Mouse (Mus musculus) neural tube, embryonic 14.5 days (tissue): ENCODE data around the gene Rps19bp1. TPM values are rescaled to one million over a fixed set of nuclear protein-coding genes. Genes with fewer than 3 reads are reported as not detected.

ENCODE experiments used
- ATAC-seq: fragments of 200-750 bp; cut with Nextera tagmentation; 2 replicates; pipeline ENCODE4 v1.8.0; 2017; ENCODE audit warnings: low read depth, mild to moderate bottlenecking, moderate TSS enrichment, moderate library complexity
- H3K27ac ChIP-seq: fragments of 300-500 bp; sonication (generic); 2 replicates; pipeline ENCODE4 v1.5.1; 2014; ENCODE audit warnings: low read depth, mild to moderate bottlenecking, control low read depth, low read length, moderate library complexity, mixed read lengths
- H3K27me3 ChIP-seq: fragments of 300-500 bp; sonication (generic); 2 replicates; pipeline ENCODE4 v1.6.1; 2014; ENCODE audit warnings: low read length; ENCODE audit not compliant: control insufficient read depth, insufficient read depth
- H3K36me3 ChIP-seq: fragments of 300-500 bp; sonication (generic); 2 replicates; pipeline ENCODE4 v1.6.1; 2014; ENCODE audit warnings: low read length, mixed read lengths; ENCODE audit not compliant: control insufficient read depth, insufficient read depth
- H3K4me1 ChIP-seq: fragments of 300-500 bp; sonication (generic); 2 replicates; pipeline ENCODE4 v1.6.1; 2014; ENCODE audit warnings: low read length; ENCODE audit not compliant: control insufficient read depth, insufficient read depth
- H3K4me2 ChIP-seq: fragments of 300-500 bp; sonication (generic); 2 replicates; pipeline ENCODE4 v1.6.1; 2014; ENCODE audit warnings: mild to moderate bottlenecking, low read depth, low read length, control low read depth
- H3K4me3 ChIP-seq: fragments of 300-500 bp; sonication (generic); 2 replicates; pipeline ENCODE4 v1.5.1; 2014; ENCODE audit warnings: low read depth, low read length, control low read depth, mixed read lengths
- H3K9ac ChIP-seq: fragments of 300-500 bp; sonication (generic); replicated peaks from 2 replicates; pipeline ENCODE4 v1.6.1; 2014; ENCODE audit warnings: low read depth, mild to moderate bottlenecking, control low read depth, low read length, mixed read lengths
- H3K9me3 ChIP-seq: fragments of 300-500 bp; sonication (generic); 2 replicates; pipeline ENCODE4 v1.6.1; 2016; ENCODE audit warnings: low read length; ENCODE audit not compliant: control insufficient read depth
- WGBS: fragments of 180-500 bp; shearing (Covaris S2); extraction: QIAGEN DNeasy Blood & Tissue Kit; methylation state at CpG from one replicate; pipeline ENCODE4 v1.1.7; 2014; 5-methylcytosine and 5-hydroxymethylcytosine counted together
- polyA plus RNA-seq: library from polyadenylated mRNA; unstranded; fragments of >200 nt; fragmentation: Nextera tagmentation; extraction: Ambion mirVana; gene quantifications from 2 replicates; pipeline ENCODE4 v1.2.1, GENCODE M21; 2014

Gene Rps19bp1
- polyA plus RNA-seq, 1 experiment from 2014 or later, result 84.0 TPM

DNA sequence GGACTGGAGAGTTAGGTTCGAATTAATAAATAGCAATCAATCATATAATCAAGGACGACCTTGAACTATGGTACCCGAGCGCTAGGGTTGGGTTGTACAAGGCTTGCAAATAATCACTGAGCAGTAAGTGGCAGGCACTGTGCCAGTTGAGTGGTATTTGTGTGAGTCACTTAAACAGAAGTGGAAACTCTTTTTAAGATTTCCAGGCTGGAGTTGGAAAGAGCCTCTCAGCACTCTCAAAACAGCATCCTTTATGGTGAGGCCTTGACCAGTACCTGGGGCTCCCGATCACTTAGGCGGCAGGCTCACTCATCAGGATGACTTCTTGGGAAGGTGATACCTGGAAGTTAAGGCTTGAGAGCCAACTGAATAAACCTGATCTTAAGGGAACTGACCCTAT, 9.9 kb downstream of the Rps19bp1 start:
- peak overlapping the region; percentile 66 for H3K4me2 ChIP-seq
- ATAC-seq, result no peak

DNA sequence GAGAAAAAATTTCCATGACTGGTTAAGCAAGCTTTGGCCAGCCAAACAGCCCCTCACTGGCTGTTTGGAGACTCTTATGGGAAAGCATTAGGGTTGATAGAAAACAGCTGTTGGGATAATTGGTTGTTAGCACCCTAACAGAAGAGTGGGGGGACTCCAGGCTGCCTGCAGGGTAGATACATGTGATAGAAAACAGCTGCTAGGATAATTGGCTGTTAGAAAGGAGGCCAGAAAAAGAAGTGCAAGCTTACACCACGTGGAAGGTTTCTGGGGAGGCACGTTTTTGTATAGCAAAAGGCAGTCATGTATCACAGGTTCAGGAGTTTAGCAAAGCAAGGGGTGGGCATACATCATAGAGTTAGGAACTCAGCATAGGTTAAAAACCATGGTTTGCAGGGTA, 10.6 kb downstream of the Rps19bp1 start:
- no peaks in the 10 kb centered on the region for H3K9me3 ChIP-seq
- WGBS, result 38% methylated on average over 2 of the region's 2 CpGs
- H3K36me3 ChIP-seq, result peaks cover 40% of the 10 kb centered on the region
- H3K4me3 ChIP-seq, result no peak overlapping the region
- peaks cover 2% of the 10 kb centered on the region; the same call in 1 of the 2 replicates for H3K27me3 ChIP-seq
- H3K27ac ChIP-seq, result peak overlapping the region; percentile 99; the same call in 1 of the 2 replicates
- H3K4me2 ChIP-seq, result peak overlapping the region; percentile 9; the same call in 1 of the 2 replicates
- H3K4me1 ChIP-seq, result peaks cover 24% of the 10 kb centered on the region
- no peak overlapping the region for H3K9ac ChIP-seq
- no peak for ATAC-seq

More for the DNA sequence above, 9.9 kb downstream of the Rps19bp1 start:
- Histone ChIP-seq H3K4me1 (peaks cover 24% of the 10 kb centered on the region), H3K36me3 (peaks cover 43% of the 10 kb centered on the region), H3K9ac (peak overlapping the region; percentile 100), H3K4me3 (peak overlapping the region; percentile 99), H3K27ac (peak overlapping the region; percentile 99), H3K27me3 (peaks cover 2% of the 10 kb centered on the region; the same call in 1 of the 2 replicates), H3K9me3 (no peaks in the 10 kb centered on the region)
- 46% methylated on average over 6 of the region's 6 CpGs for WGBS

GRCm38 (mm10) chr15:80250586-80250985, 13.5 kb downstream of the Rps19bp1 start:
- no peaks in the 10 kb centered on the region for H3K9me3 ChIP-seq
- no peak overlapping the region for H3K9ac ChIP-seq
- peaks cover 6% of the 10 kb centered on the region; the same call in 1 of the 2 replicates for H3K4me1 ChIP-seq
- H3K27ac ChIP-seq, result no peak overlapping the region
- peaks cover 35% of the 10 kb centered on the region for H3K36me3 ChIP-seq
- ATAC-seq, result no peak
- H3K27me3 ChIP-seq, result peaks cover 1% of the 10 kb centered on the region; the same call in 1 of the 2 replicates
- H3K4me2 ChIP-seq, result no peak overlapping the region
- H3K4me3 ChIP-seq, result no peak overlapping the region
- 93% methylated on average over 6 of the region's 6 CpGs for WGBS

GRCm38 (mm10) chr15:80249672-80250071, 14.4 kb downstream of the Rps19bp1 start:
- H3K27me3 ChIP-seq, result no peaks in the 10 kb centered on the region
- H3K4me1 ChIP-seq, result peaks cover 6% of the 10 kb centered on the region; the same call in 1 of the 2 replicates
- WGBS, result 95% methylated on average over 10 of the region's 10 CpGs

GRCm38 (mm10) chr15:80248596-80248995, 15.5 kb downstream of the Rps19bp1 start:
- no peaks in the 10 kb centered on the region for H3K27me3 ChIP-seq
- H3K9ac ChIP-seq, result no peak overlapping the region
- no peaks in the 10 kb centered on the region for H3K4me1 ChIP-seq
- ATAC-seq, result no peak
- no peak overlapping the region for H3K4me2 ChIP-seq
- H3K9me3 ChIP-seq, result no peaks in the 10 kb centered on the region
- H3K4me3 ChIP-seq, result no peak overlapping the region
- H3K27ac ChIP-seq, result no peak overlapping the region
- WGBS, result 100% methylated on average over 1 of the region's 1 CpGs
- peaks cover 41% of the 10 kb centered on the region for H3K36me3 ChIP-seq

More at GRCm38 (mm10) chr15:80249672-80250071, 14.4 kb downstream of the Rps19bp1 start:
- Histone ChIP-seq H3K4me3 (no peak overlapping the region), H3K4me2 (no peak overlapping the region), H3K27ac (no peak overlapping the region), H3K36me3 (peaks cover 38% of the 10 kb centered on the region), H3K9ac (no peak overlapping the region), H3K9me3 (no peaks in the 10 kb centered on the region)
- ATAC-seq, result no peak

DNA sequence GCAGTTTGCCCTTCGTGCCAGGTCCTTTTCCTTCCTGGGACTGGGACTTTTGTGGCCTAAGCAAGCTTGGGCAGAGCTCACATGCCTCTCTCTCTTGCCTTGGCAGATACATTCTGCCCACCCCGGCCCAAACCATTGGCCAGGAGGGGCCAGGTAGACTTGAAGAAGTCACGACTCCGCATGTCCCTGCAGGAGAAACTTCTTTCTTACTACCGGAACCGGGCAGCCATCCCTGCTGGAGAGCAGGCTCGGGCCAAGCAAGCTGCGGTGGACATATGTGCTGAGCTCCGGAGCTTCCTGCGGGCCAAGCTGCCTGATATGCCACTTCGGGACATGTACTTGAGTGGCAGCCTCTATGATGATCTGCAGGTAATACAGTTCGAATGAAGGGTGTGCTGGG, 16.0 kb downstream of the Rps19bp1 start:
- H3K9me3 ChIP-seq, result no peaks in the 10 kb centered on the region
- ATAC-seq, result no peak
- no peak overlapping the region for H3K9ac ChIP-seq
- H3K4me1 ChIP-seq, result no peaks in the 10 kb centered on the region
- no peak overlapping the region for H3K4me2 ChIP-seq
- WGBS, result 97% methylated on average over 12 of the region's 12 CpGs
- H3K27ac ChIP-seq, result no peak overlapping the region
- H3K4me3 ChIP-seq, result no peak overlapping the region
- peaks cover 45% of the 10 kb centered on the region for H3K36me3 ChIP-seq
- no peaks in the 10 kb centered on the region for H3K27me3 ChIP-seq

GRCm38 (mm10) chr15:80235535-80235934, 28.6 kb downstream of the Rps19bp1 start, which contains the start of gene AC140267.1:
Gene AC140267.1, plus strand, starts transcription at chr15:80235835.
- ATAC-seq, result no peak

DNA sequence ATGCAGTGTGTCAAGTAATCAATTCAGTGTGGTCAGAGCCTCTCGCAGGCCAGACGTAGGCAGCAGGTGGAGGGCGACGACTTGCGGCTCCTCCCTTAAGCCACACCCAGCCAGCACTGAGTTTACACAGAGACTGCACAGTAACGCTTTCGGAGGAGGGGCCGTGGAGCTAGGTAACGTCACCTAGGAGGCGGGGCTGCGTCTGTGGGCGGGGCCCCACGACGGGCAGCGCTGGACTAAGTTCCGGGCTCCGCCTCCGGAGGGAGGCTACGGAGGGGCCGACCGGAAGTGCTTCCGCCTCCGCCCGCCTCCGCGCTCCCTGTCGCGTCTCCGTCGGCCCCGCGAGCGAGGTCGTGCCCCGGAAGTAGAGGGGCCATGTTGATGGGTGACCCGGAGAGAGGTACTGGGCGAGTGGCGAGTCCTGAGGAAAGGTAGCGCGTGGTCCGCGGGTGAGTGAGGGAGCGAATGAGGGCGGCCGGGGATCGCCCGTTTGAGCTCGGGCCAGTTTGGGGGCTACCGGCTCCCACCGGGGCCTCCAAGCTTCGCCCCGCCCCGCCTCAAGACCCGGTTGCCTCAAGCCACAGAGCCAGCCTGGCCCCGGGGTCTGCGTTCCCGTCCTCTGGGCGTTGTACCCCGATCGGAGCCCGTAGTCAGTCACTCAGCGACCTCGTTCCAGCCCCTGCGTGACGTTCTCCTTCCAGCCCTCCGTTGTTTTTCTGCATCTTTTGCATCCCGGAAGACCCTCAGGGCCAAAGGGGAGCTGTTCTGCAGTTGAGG, 30.2 kb downstream of the Rps19bp1 start, which contains the start of gene Mief1:
Gene Mief1, plus strand, starts transcription at position 286 of the 777 bp plus-strand sequence.
- H3K9me3 ChIP-seq, result no peaks in the 10 kb centered on the region
- peaks cover 6% of the 10 kb centered on the region; the same call in 1 of the 2 replicates for H3K4me1 ChIP-seq
- peak within 1 kb of the TSS; percentile 52 for H3K27ac ChIP-seq
- peak within 1 kb of the TSS; percentile 86 for H3K9ac ChIP-seq
- H3K36me3 ChIP-seq, result peaks cover 21% of the 10 kb centered on the region; the same call in 1 of the 2 replicates
- under 1% methylated on average over 65 of the region's 67 CpGs for WGBS
- peak; percentile 97 for ATAC-seq
- H3K4me2 ChIP-seq, result peak within 1 kb of the TSS; percentile 81
- no peaks in the 10 kb centered on the region for H3K27me3 ChIP-seq
- peak within 1 kb of the TSS; percentile 85 for H3K4me3 ChIP-seq

More at GRCm38 (mm10) chr15:80235535-80235934, 28.6 kb downstream of the Rps19bp1 start, which contains the start of gene AC140267.1:
- no peak within 1 kb of the TSS for H3K27ac ChIP-seq
- WGBS, result 97% methylated on average over 9 of the region's 9 CpGs
- no peaks in the 10 kb centered on the region for H3K27me3 ChIP-seq
- peak within 1 kb of the TSS; percentile 85 for H3K4me3 ChIP-seq
- H3K9me3 ChIP-seq, result no peaks in the 10 kb centered on the region
- H3K9ac ChIP-seq, result no peak within 1 kb of the TSS
- H3K4me2 ChIP-seq, result peak within 1 kb of the TSS; percentile 81
- H3K4me1 ChIP-seq, result peaks cover 6% of the 10 kb centered on the region; the same call in 1 of the 2 replicates
- peaks cover 29% of the 10 kb centered on the region; the same call in 1 of the 2 replicates for H3K36me3 ChIP-seq

DNA sequence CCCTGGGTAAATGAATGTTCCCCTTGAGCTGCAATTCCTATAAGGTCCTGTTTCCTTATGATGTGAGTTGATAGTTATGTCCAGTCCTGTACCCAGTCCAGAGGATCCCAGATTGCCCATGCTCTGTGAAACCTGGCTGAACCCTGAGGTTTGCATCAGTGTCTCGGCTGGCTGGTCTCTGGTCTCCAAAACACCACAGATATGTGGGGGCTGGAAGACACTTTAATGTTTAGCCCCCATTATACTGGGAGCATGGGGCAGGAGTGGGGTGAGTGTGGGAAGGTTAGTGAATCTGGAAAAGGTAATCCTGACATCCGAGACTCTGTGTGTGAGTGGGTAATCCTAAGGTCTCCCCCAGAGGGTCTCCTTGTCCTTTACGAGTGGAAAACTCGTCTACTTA, 31.1 kb downstream of the Rps19bp1 start:
- ATAC-seq, result peak; percentile 21; the same call in 1 of the 2 replicates
- WGBS, result 65% methylated on average over 4 of the region's 4 CpGs

More for the DNA sequence above, 31.1 kb downstream of the Rps19bp1 start:
- Histone ChIP-seq H3K4me1 (peaks cover 6% of the 10 kb centered on the region; the same call in 1 of the 2 replicates), H3K4me3 (no peak overlapping the region), H3K27ac (peak overlapping the region; percentile 52), H3K27me3 (no peaks in the 10 kb centered on the region), H3K9me3 (no peaks in the 10 kb centered on the region), H3K4me2 (peak overlapping the region; percentile 81; the same call in 1 of the 2 replicates), H3K9ac (no peak overlapping the region), H3K36me3 (0 out of 2 replicates have a peak, but pooled peaks cover 15% of the 10 kb centered on the region)
